9 mouse cellular contexts compared by ENCODE assay signal in genomic region chr11:96351831-96352230, GRCm38 (mm10). TPM values are rescaled to one million over a fixed set of nuclear protein-coding genes. Genes with fewer than 3 reads are reported as not detected.
DNase-seq lines count a peak whose midpoint lies in the region; ATAC-seq and TF ChIP-seq lines count a peak whose summit lies in the region.
"Had no signal": no experiment of that assay in that cellular context is flagged by ENCODE, and none has a peak within 500 bp of the region (broad histone marks: within the 10 kb centered on the region; RNA-seq: fewer than 3 reads in every experiment).

No protein-coding gene starts in this region.

- H3K27me3 ChIP-seq in Patski = no peaks in the 10 kb centered on the region

- POLR2A ChIA-PET in Patski (lab: Charles Lee) = interaction anchor here (0.6 to 7.8 kb wide), 14 partner anchors 11 to 377 kb away, joined by 3 to 51 read pairs (median 9); partner anchors contain the start of genes Hoxb4 and Hoxb5

- peak overlapping the region; percentile 91 for H3K27ac ChIP-seq in brown adipose tissue, adult 24 weeks (replicated peaks; ENCODE audit: low read depth, low read length)
- H3K27ac ChIP-seq in layer of hippocampus, adult 2 months = no peak overlapping the region
- H3K27ac ChIP-seq: macrophage had no signal

- H3K4me3 ChIP-seq in brown adipose tissue, adult 24 weeks (ENCODE audit: insufficient read depth, low read depth, low read length) = peak overlapping the region; percentile 83
- H3K4me3 ChIP-seq in lung, adult 2 months (replicated peaks; ENCODE audit: extremely low read depth, low read depth, low read length) = peak overlapping the region; percentile 71
- H3K4me3 ChIP-seq in layer of hippocampus, adult 2 months = no peak overlapping the region

- TF ChIP-seq POLR2A in lung, adult 2 months (IDR thresholded peaks at IDR 0.05; ENCODE audit: borderline replicate concordance, extremely low read depth, low read depth, low read length) = peak; percentile 59; the same call in 1 of the 2 replicates

- CTCF ChIA-PET in Patski (lab: Charles Lee) = interaction anchor here (1.3 to 1.8 kb wide), 3 partner anchors 18 to 269 kb away, joined by 3 to 4 read pairs (median 4); no protein-coding TSS in a partner anchor

- WGBS in lung, adult 2 months = 2% methylated on average over 22 of the region's 22 CpGs

- DNase-seq in Patski (ENCODE audit: low read depth, low spot score) = no peak
- DNase-seq in kidney, adult 18-20 months = peak; percentile 75
- no peak for DNase-seq in lung, adult 2 months
- DNase-seq in cerebellum, adult 8-10 months = no peak
- DNase-seq in frontal cortex, postnatal 25 days (ENCODE audit: low spot score in 2 of 2) = no peak
- DNase-seq in layer of hippocampus, adult 2 months (ENCODE audit: low spot score in 2 of 2) = no peak

- peak; percentile 12 for ATAC-seq in Patski
- no peak for ATAC-seq in granulocyte monocyte progenitor cell, adult 5-6 weeks (replicated peaks; ENCODE audit: poor library complexity, severe bottlenecking)

- in situ Hi-C loops in Patski (cut with MboI; ENCODE audit: low pct_unique_long_range_greater_than_20kb) = loop anchor here (5.0 kb wide), 2 partner anchors 40 to 60 kb away; no protein-coding TSS in a partner anchor

- H3K4me1 ChIP-seq in brown adipose tissue, adult 24 weeks (ENCODE audit: control insufficient read depth, insufficient read depth, insufficient read length, low read length) = peaks cover 14% of the 10 kb centered on the region
- 0 out of 2 replicates have a peak, but pooled peaks cover 3% of the 10 kb centered on the region for H3K4me1 ChIP-seq in lung, adult 2 months (ENCODE audit: control insufficient read depth, insufficient read depth, low read length)

- no peak for TF ChIP-seq CTCF in Patski (IDR thresholded peaks at IDR 0.05)
- TF ChIP-seq CTCF in lung, adult 2 months (IDR thresholded peaks at IDR 0.05; ENCODE audit: insufficient read depth, low read length) = no peak
- TF ChIP-seq CTCF in layer of hippocampus, adult 2 months (conservative IDR thresholded peaks at IDR 0.05) = no peak

RNA-seq across cellular contexts. Expression of gene Hoxb2, which starts 1.5 kb away (rescaled TPM):
- polyA plus RNA-seq in Patski (2021) = 45.2 TPM
- 3.2 and 3.7 TPM in 2 replicates for polyA plus RNA-seq in brown adipose tissue, adult 24 weeks (2012; ENCODE audit: insufficient read depth, insufficient read length, missing spikeins)
- polyA plus RNA-seq in lung, adult 2 months (2012; rRNA removed) = 19.7 and 24.7 TPM in 2 replicates
- total RNA-seq in granulocyte monocyte progenitor cell, adult 5-6 weeks (2014; fragmentation: Nextera tagmentation) = 1.7 TPM in 1 of 2 replicates, not detected in the other
- 0.26 TPM in 1 of 2 replicates, not detected in the other for total RNA-seq in granulocyte monocyte progenitor cell, adult 5-6 weeks (2017)
- total RNA-seq in layer of hippocampus, adult 2 months (2021) = not detected
- polyA plus RNA-seq: macrophage had no signal

RNA-seq across cellular contexts. Expression of gene Hoxb1, which starts 13.7 kb away (rescaled TPM):
- polyA plus RNA-seq in Patski (2021) = not detected
- polyA plus RNA-seq in brown adipose tissue, adult 24 weeks (2012; ENCODE audit: insufficient read depth, insufficient read length, missing spikeins) = not detected in 2 replicates
- polyA plus RNA-seq in lung, adult 2 months (2012; rRNA removed) = not detected in 2 replicates
- total RNA-seq in granulocyte monocyte progenitor cell, adult 5-6 weeks (2014; fragmentation: Nextera tagmentation) = not detected in 2 replicates
- not detected in 2 replicates for total RNA-seq in granulocyte monocyte progenitor cell, adult 5-6 weeks (2017)
- not detected for total RNA-seq in layer of hippocampus, adult 2 months (2021)
- polyA plus RNA-seq: macrophage had no signal

RNA-seq across cellular contexts. Expression of gene Hoxb3, which starts 28.7 kb away (rescaled TPM):
- polyA plus RNA-seq in Patski (2021) = 53.8 TPM
- 1.7 and 2.0 TPM in 2 replicates for polyA plus RNA-seq in brown adipose tissue, adult 24 weeks (2012; ENCODE audit: insufficient read depth, insufficient read length, missing spikeins)
- polyA plus RNA-seq in lung, adult 2 months (2012; rRNA removed) = 11.0 and 13.2 TPM in 2 replicates
- 1.5 and 7.8 TPM in 2 replicates for total RNA-seq in granulocyte monocyte progenitor cell, adult 5-6 weeks (2014; fragmentation: Nextera tagmentation)
- total RNA-seq in granulocyte monocyte progenitor cell, adult 5-6 weeks (2017) = 0.05 and 0.56 TPM in 2 replicates
- not detected for total RNA-seq in layer of hippocampus, adult 2 months (2021)

RNA-seq across cellular contexts. Expression of gene Hoxb4, which starts 33.8 kb away (rescaled TPM):
- polyA plus RNA-seq in Patski (2021) = 12.2 TPM
- polyA plus RNA-seq in brown adipose tissue, adult 24 weeks (2012; ENCODE audit: insufficient read depth, insufficient read length, missing spikeins) = 6.0 and 6.4 TPM in 2 replicates
- 9.9 and 12.5 TPM in 2 replicates for polyA plus RNA-seq in lung, adult 2 months (2012; rRNA removed)
- 2.6 and 3.8 TPM in 2 replicates for total RNA-seq in granulocyte monocyte progenitor cell, adult 5-6 weeks (2014; fragmentation: Nextera tagmentation)
- 1.9 and 2.3 TPM in 2 replicates for total RNA-seq in granulocyte monocyte progenitor cell, adult 5-6 weeks (2017)
- total RNA-seq in layer of hippocampus, adult 2 months (2021) = not detected

RNA-seq across cellular contexts. Expression of gene Hoxb5, which starts 48.7 kb away (rescaled TPM):
- 24.4 TPM for polyA plus RNA-seq in Patski (2021)
- 1.1 and 1.2 TPM in 2 replicates for polyA plus RNA-seq in brown adipose tissue, adult 24 weeks (2012; ENCODE audit: insufficient read depth, insufficient read length, missing spikeins)
- polyA plus RNA-seq in lung, adult 2 months (2012; rRNA removed) = 12.1 and 15.6 TPM in 2 replicates
- total RNA-seq in granulocyte monocyte progenitor cell, adult 5-6 weeks (2014; fragmentation: Nextera tagmentation) = not detected in 2 replicates
- total RNA-seq in granulocyte monocyte progenitor cell, adult 5-6 weeks (2017) = 0.05 TPM in 1 of 2 replicates, not detected in the other
- not detected for total RNA-seq in layer of hippocampus, adult 2 months (2021)
- polyA plus RNA-seq: macrophage had no signal
